Mouse (Mus musculus) stomach, postnatal 0 days (tissue): Measurements from ENCODE around the gene Necap1. TPM values are rescaled to one million over a fixed set of nuclear protein-coding genes. Genes with fewer than 3 reads are reported as not detected.

ENCODE experiments used
- ATAC-seq: fragments of 200-750 bp; cut with Nextera tagmentation; 2 replicates; pipeline ENCODE4 v1.8.0; 2017; ENCODE audit not compliant: low FRiP score, low TSS enrichment
- DNase-seq: peaks from one replicate; pipeline ENCODE4 v3.0.0-alpha.2; 2016; ENCODE audit warnings: low spot score
- H3K27ac ChIP-seq: fragments of 300-500 bp; sonication (generic); replicated peaks from 2 replicates; pipeline ENCODE4 v1.5.1; 2014; ENCODE audit warnings: mild to moderate bottlenecking, control low read depth
- H3K27me3 ChIP-seq: fragments of 300-500 bp; sonication (generic); 2 replicates; pipeline ENCODE4 v1.6.1; 2014; ENCODE audit warnings: low read length; ENCODE audit not compliant: control insufficient read depth, insufficient read depth
- H3K36me3 ChIP-seq: fragments of 300-500 bp; sonication (generic); 2 replicates; pipeline ENCODE4 v1.6.1; 2014; ENCODE audit warnings: low read length, mixed read lengths; ENCODE audit not compliant: control insufficient read depth, insufficient read depth
- H3K4me1 ChIP-seq: fragments of 300-500 bp; sonication (generic); replicated peaks from 2 replicates; pipeline ENCODE4 v1.6.1; 2014; ENCODE audit warnings: antibody characterized with exemption; ENCODE audit not compliant: control insufficient read depth, insufficient read depth
- H3K4me2 ChIP-seq: fragments of 300-500 bp; sonication (generic); replicated peaks from 2 replicates; pipeline ENCODE4 v1.6.1; 2014; ENCODE audit warnings: low read depth, mild to moderate bottlenecking, control low read depth, moderate library complexity
- H3K4me3 ChIP-seq: fragments of 300-500 bp; sonication (generic); 2 replicates; pipeline ENCODE4 v1.5.1; 2014; ENCODE audit warnings: low read depth, low read length, control low read depth
- H3K9ac ChIP-seq: fragments of 300-500 bp; sonication (generic); 2 replicates; pipeline ENCODE4 v1.6.1; 2014; ENCODE audit warnings: mild to moderate bottlenecking, low read length, control low read depth, mixed read lengths
- H3K9me3 ChIP-seq: fragments of 300-500 bp; sonication (generic); 2 replicates; pipeline ENCODE4 v1.6.1; 2016; ENCODE audit warnings: low read length; ENCODE audit not compliant: control insufficient read depth
- CTCF ChIP-seq: IDR thresholded peaks from 2 replicates; pipeline ENCODE4 v1.5.1; 2016; ENCODE audit warnings: antibody characterized with exemption, low read depth, mild to moderate bottlenecking, moderate library complexity
- EP300 ChIP-seq: optimal IDR thresholded peaks from 2 replicates; pipeline ENCODE3; 2016; ENCODE audit warnings: antibody characterized with exemption
- WGBS: fragments of 180-500 bp; shearing (Covaris S2); extraction: QIAGEN DNeasy Blood & Tissue Kit; methylation state at CpG from one replicate; pipeline ENCODE4 v1.1.7; 2014; 5-methylcytosine and 5-hydroxymethylcytosine counted together
- polyA plus RNA-seq: library from polyadenylated mRNA; unstranded; fragments of >200 nt; fragmentation: Nextera tagmentation; extraction: Ambion mirVana; gene quantifications from 2 replicates; pipeline ENCODE4 v1.2.1, GENCODE M21; 2015

The Necap1 gene
- polyA plus RNA-seq, 1 experiment from 2014 or later: 29.1 TPM

DNA sequence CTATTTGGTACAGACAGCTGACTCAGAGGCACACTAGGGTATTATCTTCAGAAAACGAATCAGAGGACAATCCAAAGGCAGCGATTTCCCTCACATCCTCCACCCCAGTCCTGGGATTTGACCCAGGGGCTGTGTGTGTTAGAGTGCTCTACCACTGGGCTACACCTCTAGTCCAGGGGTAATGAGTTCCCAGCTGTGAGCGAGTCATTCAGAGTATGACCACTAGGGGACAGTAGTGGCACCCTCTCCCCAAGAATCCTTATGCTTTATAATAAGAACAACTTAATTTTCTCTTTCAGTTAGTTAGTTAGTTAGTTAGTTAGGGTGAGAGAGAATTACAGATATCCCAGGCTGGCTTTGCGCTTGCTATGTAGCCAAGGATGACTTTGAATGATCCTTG is 39.9 kb upstream of the Necap1 start:
- Histone ChIP-seq H3K4me3 (no peak overlapping the region), H3K9me3 (no peaks in the 10 kb centered on the region), H3K36me3 (peaks cover 50% of the 10 kb centered on the region), H3K9ac (no peak overlapping the region), H3K27ac (no peak overlapping the region), H3K4me2 (no peak overlapping the region), H3K27me3 (no peaks in the 10 kb centered on the region), H3K4me1 (no peaks in the 10 kb centered on the region)
- 75% methylated on average over 4 of the region's 4 CpGs for WGBS
- no peak for DNase-seq
- TF ChIP-seq EP300 (no peak), CTCF (peak; percentile 84)
- no peak; the same call in 1 of the 2 replicates for ATAC-seq

GRCm38 (mm10) chr6:122836974-122837373 is 37.3 kb upstream of the Necap1 start:
- TF ChIP-seq CTCF (peak; percentile 44), EP300 (no peak)
- Histone ChIP-seq H3K4me3 (no peak overlapping the region), H3K27me3 (no peaks in the 10 kb centered on the region), H3K36me3 (peaks cover 60% of the 10 kb centered on the region), H3K9me3 (no peaks in the 10 kb centered on the region), H3K4me1 (no peaks in the 10 kb centered on the region), H3K9ac (no peak overlapping the region), H3K4me2 (no peak overlapping the region), H3K27ac (no peak overlapping the region)
- no peak for ATAC-seq
- WGBS: 97% methylated on average over 3 of the region's 3 CpGs
- no peak for DNase-seq

- Histone ChIP-seq H3K36me3 (peaks cover 57% of the 10 kb centered on the region), H3K9me3 (no peaks in the 10 kb centered on the region), H3K27me3 (no peaks in the 10 kb centered on the region), H3K4me3 (no peak overlapping the region), H3K27ac (no peak overlapping the region), H3K9ac (no peak overlapping the region), H3K4me1 (no peaks in the 10 kb centered on the region), H3K4me2 (no peak overlapping the region)
- DNase-seq (no peak), ATAC-seq (no peak)
- 86% methylated on average over 5 of the region's 5 CpGs for WGBS
- no peak for TF ChIP-seq EP300
- no peak for TF ChIP-seq CTCF
These were observed 36.7 kb upstream of the Necap1 start for GRCm38 (mm10) chr6:122837539-122837938.

GRCm38 (mm10) chr6:122843759-122844158 is 30.5 kb upstream of the Necap1 start:
- Histone ChIP-seq H3K9me3 (no peaks in the 10 kb centered on the region), H3K4me2 (no peak overlapping the region), H3K4me1 (no peaks in the 10 kb centered on the region), H3K4me3 (no peak overlapping the region), H3K27me3 (no peaks in the 10 kb centered on the region), H3K36me3 (peaks cover 29% of the 10 kb centered on the region), H3K27ac (no peak overlapping the region), H3K9ac (no peak overlapping the region)
- no peak for TF ChIP-seq CTCF
- TF ChIP-seq EP300: no peak
- DNase-seq (no peak), ATAC-seq (no peak)
- WGBS: 50% methylated on average over 6 of the region's 6 CpGs

DNA sequence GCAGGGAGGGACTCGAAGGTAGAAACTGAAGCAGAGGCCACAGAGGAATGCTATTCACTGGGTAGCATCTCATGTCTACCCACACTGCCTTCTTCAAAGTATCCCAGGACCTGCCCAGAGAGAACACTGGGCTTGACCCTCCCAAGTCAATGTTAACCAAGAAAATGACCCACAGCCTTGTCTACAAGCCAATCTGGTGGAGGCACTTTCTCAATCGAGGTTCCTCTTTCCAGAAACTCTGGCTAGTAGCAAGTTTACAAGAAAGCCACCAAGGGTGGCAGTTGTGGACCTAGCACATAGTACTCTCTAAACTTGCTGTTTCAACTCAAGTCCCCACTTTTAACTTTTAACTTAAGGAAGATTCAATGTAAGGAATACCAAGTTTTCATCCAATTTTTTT is 21.6 kb upstream of the Necap1 start:
- no peak for DNase-seq
- Histone ChIP-seq H3K27ac (no peak overlapping the region), H3K4me3 (no peak overlapping the region), H3K4me1 (no peaks in the 10 kb centered on the region), H3K9ac (no peak overlapping the region), H3K36me3 (no peaks in the 10 kb centered on the region), H3K4me2 (no peak overlapping the region), H3K9me3 (no peaks in the 10 kb centered on the region), H3K27me3 (no peaks in the 10 kb centered on the region)
- no peak for ATAC-seq
- 56% methylated on average over 2 of the region's 2 CpGs for WGBS
- TF ChIP-seq CTCF (no peak), EP300 (no peak)

DNA sequence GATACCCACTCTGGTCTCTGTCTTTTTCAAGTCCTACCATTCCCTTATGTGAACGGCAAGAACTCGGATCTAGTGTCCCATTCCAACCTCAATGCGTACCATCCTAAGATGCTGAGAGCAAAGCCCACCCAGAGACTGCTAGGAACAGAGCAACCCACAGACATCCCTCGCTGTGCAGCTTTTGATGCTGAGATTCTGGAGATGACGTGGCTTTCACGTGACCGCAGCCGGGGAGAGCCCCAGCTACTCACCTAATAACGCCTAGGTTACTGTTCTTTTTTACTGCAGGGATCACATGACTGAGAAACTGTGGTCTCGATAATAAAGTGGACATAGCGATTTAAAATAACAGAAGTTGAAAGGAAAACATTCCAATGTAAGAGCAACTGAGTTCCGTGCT is 19.7 kb upstream of the Necap1 start:
- WGBS: 62% methylated on average over 12 of the region's 12 CpGs
- Histone ChIP-seq H3K4me2 (no peak overlapping the region), H3K9ac (no peak overlapping the region), H3K4me3 (no peak overlapping the region), H3K27ac (no peak overlapping the region), H3K27me3 (no peaks in the 10 kb centered on the region), H3K9me3 (no peaks in the 10 kb centered on the region), H3K36me3 (no peaks in the 10 kb centered on the region), H3K4me1 (no peaks in the 10 kb centered on the region)
- no peak for TF ChIP-seq CTCF
- ATAC-seq (no peak), DNase-seq (no peak)
